Mouse (Mus musculus): ENCODE data around the gene 4833420G17Rik. TPM values are rescaled to one million over a fixed set of nuclear protein-coding genes. Genes with fewer than 3 reads are reported as not detected.

Gene 4833420G17Rik
- total RNA-seq, 1 experiment from 2014 or later = 96.0 TPM

Other genes starting within 250 kb of the 4833420G17Rik start
- gene Paip1, start 34.2 kb upstream of the 4833420G17Rik start, total RNA-seq (2017) = 65.8 to 106 TPM (median 66.5 TPM) in 3 replicates
- 0.43 to 5.0 TPM (median 2.9 TPM) in 3 replicates for gene Tmem267, start 25.3 kb downstream of the 4833420G17Rik start, total RNA-seq (2017)
- gene 3110070M22Rik, start 25.6 kb downstream of the 4833420G17Rik start, total RNA-seq (2017) = 1.6 TPM in 1 of 3 replicates, not detected in the others
- not detected in 3 replicates for gene Ccl28, start 161.1 kb downstream of the 4833420G17Rik start, total RNA-seq (2017)
- 42.9 to 60.0 TPM (median 53.2 TPM) in 3 replicates for gene Hmgcs1, start 227.6 kb downstream of the 4833420G17Rik start, total RNA-seq (2017)

Data from monocyte, adult 5-6 weeks (primary cell).